Mouse (Mus musculus): ENCODE data around the gene Samd13. TPM values are rescaled to one million over a fixed set of nuclear protein-coding genes. Genes with fewer than 3 reads are reported as not detected.

Samd13 gene
- polyA plus RNA-seq, 2 experiments: 0.06 to 0.15 TPM

DNA sequence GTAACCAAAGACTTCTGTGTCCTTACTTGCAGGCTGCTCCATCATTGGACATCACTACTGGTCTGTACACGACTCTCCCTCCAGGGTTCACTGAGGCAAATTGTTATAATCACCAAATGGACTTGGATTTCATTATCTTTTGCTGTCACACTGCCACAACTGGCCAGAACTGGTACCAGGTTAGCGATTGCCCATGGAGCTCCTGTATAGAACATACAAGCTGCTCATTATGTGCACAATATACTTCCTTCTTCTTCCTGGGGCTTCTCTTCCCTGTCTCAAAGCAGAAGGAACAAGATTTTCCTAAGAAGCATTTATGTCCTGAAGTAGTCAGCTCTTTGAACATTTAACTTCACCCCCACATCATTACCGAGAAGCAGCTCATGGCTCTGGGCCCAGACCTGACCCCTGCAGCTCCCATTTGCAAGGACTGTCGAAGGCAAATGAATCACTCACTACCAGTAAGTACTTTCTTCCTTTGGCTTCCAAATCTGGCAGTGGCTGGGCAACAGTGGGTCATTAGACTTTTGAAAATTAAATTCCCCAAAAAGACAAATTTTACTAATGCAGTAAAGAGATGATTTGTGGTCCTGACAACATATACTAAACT lies 43.5 kb downstream of the Samd13 start:
- H3K36me3 ChIP-seq (replicated peaks; ENCODE audit: control insufficient read depth, insufficient read depth, low read depth): no peaks in the 10 kb centered on the region
- DNase-seq (ENCODE audit: low read depth in 3 of 3, low spot score in 3 of 3) (no peak), ATAC-seq (ENCODE audit: insufficient read depth) (no peak)
- no peaks in the 10 kb centered on the region for H3K9me3 ChIP-seq (ENCODE audit: control insufficient read depth, low read length)
- TF ChIP-seq CTCF (IDR thresholded peaks at IDR 0.05; ENCODE audit: low read depth): no peak
- no peak for TF ChIP-seq EP300 (IDR thresholded peaks at IDR 0.05; ENCODE audit: low read depth)
- 36% methylated on average over 4 of the region's 4 CpGs for WGBS (ENCODE audit: insufficient replicate concordance)
- H3K4me3 ChIP-seq (ENCODE audit: insufficient read depth in 1 of 2, low read depth in 2 of 2, low read length in 2 of 2): no peak overlapping the region
- H3K4me2 ChIP-seq (ENCODE audit: low read depth): no peak overlapping the region
- no peaks in the 10 kb centered on the region for H3K27me3 ChIP-seq (ENCODE audit: control insufficient read depth, insufficient read depth, low read length)
- H3K4me1 ChIP-seq (replicated peaks; ENCODE audit: control insufficient read depth in 2 of 2, insufficient read depth in 2 of 2, low read length in 1 of 2): no peaks in the 10 kb centered on the region
- H3K27ac ChIP-seq: no peak overlapping the region
- H3K9ac ChIP-seq (replicated peaks): no peak overlapping the region

- Histone ChIP-seq H3K4me3 (ENCODE audit: insufficient read depth in 1 of 2, low read depth in 2 of 2, low read length in 2 of 2) (no peak overlapping the region), H3K4me2 (ENCODE audit: low read depth) (no peak overlapping the region), H3K27ac (no peak overlapping the region), H3K36me3 (replicated peaks; ENCODE audit: control insufficient read depth, insufficient read depth, low read depth) (no peaks in the 10 kb centered on the region), H3K4me1 (replicated peaks; ENCODE audit: control insufficient read depth in 2 of 2, insufficient read depth in 2 of 2, low read length in 1 of 2) (no peaks in the 10 kb centered on the region), H3K9ac (replicated peaks) (no peak overlapping the region), H3K9me3 (ENCODE audit: control insufficient read depth, low read length) (no peaks in the 10 kb centered on the region), H3K27me3 (ENCODE audit: control insufficient read depth, insufficient read depth, low read length) (no peaks in the 10 kb centered on the region)
- 56% methylated on average over 5 of the region's 5 CpGs for WGBS (ENCODE audit: insufficient replicate concordance)
- DNase-seq (ENCODE audit: low read depth in 3 of 3, low spot score in 3 of 3) (no peak), ATAC-seq (ENCODE audit: insufficient read depth) (no peak)
- TF ChIP-seq EP300 (IDR thresholded peaks at IDR 0.05; ENCODE audit: low read depth) (no peak), CTCF (IDR thresholded peaks at IDR 0.05; ENCODE audit: low read depth) (no peak)
These were observed 52.9 kb downstream of the Samd13 start for GRCm38 (mm10) chr3:146632506-146632905.

- Histone ChIP-seq H3K9ac (replicated peaks) (no peak overlapping the region), H3K4me1 (replicated peaks; ENCODE audit: control insufficient read depth in 2 of 2, insufficient read depth in 2 of 2, low read length in 1 of 2) (no peaks in the 10 kb centered on the region), H3K4me2 (ENCODE audit: low read depth) (no peak overlapping the region), H3K4me3 (ENCODE audit: insufficient read depth in 1 of 2, low read depth in 2 of 2, low read length in 2 of 2) (no peak overlapping the region), H3K36me3 (replicated peaks; ENCODE audit: control insufficient read depth, insufficient read depth, low read depth) (no peaks in the 10 kb centered on the region), H3K9me3 (ENCODE audit: control insufficient read depth, low read length) (no peaks in the 10 kb centered on the region), H3K27ac (no peak overlapping the region), H3K27me3 (ENCODE audit: control insufficient read depth, insufficient read depth, low read length) (no peaks in the 10 kb centered on the region)
- no peak for TF ChIP-seq CTCF (IDR thresholded peaks at IDR 0.05; ENCODE audit: low read depth)
- TF ChIP-seq EP300 (IDR thresholded peaks at IDR 0.05; ENCODE audit: low read depth): no peak
- 38% methylated on average over 8 of the region's 8 CpGs for WGBS (ENCODE audit: insufficient replicate concordance)
- ATAC-seq (ENCODE audit: insufficient read depth) (no peak), DNase-seq (ENCODE audit: low read depth in 3 of 3, low spot score in 3 of 3) (no peak)
These were observed 57.0 kb downstream of the Samd13 start for GRCm38 (mm10) chr3:146628227-146628982.

DNA sequence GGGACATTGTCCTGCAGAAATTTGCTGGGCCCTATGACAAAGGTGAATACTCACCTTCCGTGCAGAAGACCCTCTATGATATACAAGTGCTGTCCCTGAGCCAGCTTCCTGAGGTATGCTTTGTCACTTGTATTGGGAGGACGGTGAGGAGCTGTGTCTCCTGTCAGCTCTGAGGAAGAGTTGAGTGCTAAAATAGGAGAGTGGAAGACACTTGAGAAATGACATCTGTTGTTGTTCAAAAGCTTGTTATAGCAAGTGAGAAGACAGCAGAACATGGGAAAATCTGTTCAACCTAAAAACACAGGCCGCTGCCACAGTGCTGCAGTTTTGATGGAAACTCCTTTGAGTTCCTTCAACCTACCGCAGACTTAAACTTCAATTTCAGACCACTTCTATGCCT lies 59.6 kb downstream of the Samd13 start:
- H3K4me2 ChIP-seq (ENCODE audit: low read depth): no peak overlapping the region
- no peaks in the 10 kb centered on the region for H3K9me3 ChIP-seq (ENCODE audit: control insufficient read depth, low read length)
- ATAC-seq (ENCODE audit: insufficient read depth) (no peak), DNase-seq (ENCODE audit: low read depth in 3 of 3, low spot score in 3 of 3) (no peak)
- H3K9ac ChIP-seq (replicated peaks): no peak overlapping the region
- H3K27ac ChIP-seq: no peak overlapping the region
- H3K4me3 ChIP-seq (ENCODE audit: insufficient read depth in 1 of 2, low read depth in 2 of 2, low read length in 2 of 2): no peak overlapping the region
- TF ChIP-seq EP300 (IDR thresholded peaks at IDR 0.05; ENCODE audit: low read depth): no peak
- TF ChIP-seq CTCF (IDR thresholded peaks at IDR 0.05; ENCODE audit: low read depth): no peak
- WGBS (ENCODE audit: insufficient replicate concordance): 69% methylated on average over 4 of the region's 4 CpGs
- H3K4me1 ChIP-seq (replicated peaks; ENCODE audit: control insufficient read depth in 2 of 2, insufficient read depth in 2 of 2, low read length in 1 of 2): no peaks in the 10 kb centered on the region
- no peaks in the 10 kb centered on the region for H3K36me3 ChIP-seq (replicated peaks; ENCODE audit: control insufficient read depth, insufficient read depth, low read depth)
- no peaks in the 10 kb centered on the region; the same call in 1 of the 2 replicates for H3K27me3 ChIP-seq (ENCODE audit: control insufficient read depth, insufficient read depth, low read length)

GRCm38 (mm10) chr3:146621966-146622365 lies 63.4 kb downstream of the Samd13 start:
- Histone ChIP-seq H3K27ac (no peak overlapping the region), H3K9ac (replicated peaks) (no peak overlapping the region), H3K9me3 (ENCODE audit: control insufficient read depth, low read length) (no peaks in the 10 kb centered on the region), H3K4me1 (replicated peaks; ENCODE audit: control insufficient read depth in 2 of 2, insufficient read depth in 2 of 2, low read length in 1 of 2) (peaks cover 4 to 8% of the 10 kb centered on the region in 2 experiments), H3K4me2 (ENCODE audit: low read depth) (no peak overlapping the region), H3K4me3 (ENCODE audit: insufficient read depth in 1 of 2, low read depth in 2 of 2, low read length in 2 of 2) (no peak overlapping the region), H3K27me3 (ENCODE audit: control insufficient read depth, insufficient read depth, low read length) (no peaks in the 10 kb centered on the region; the same call in 1 of the 2 replicates), H3K36me3 (replicated peaks; ENCODE audit: control insufficient read depth, insufficient read depth, low read depth) (no peaks in the 10 kb centered on the region)
- no peak for TF ChIP-seq CTCF (IDR thresholded peaks at IDR 0.05; ENCODE audit: low read depth)
- no peak for TF ChIP-seq EP300 (IDR thresholded peaks at IDR 0.05; ENCODE audit: low read depth)
- no peak for DNase-seq (ENCODE audit: low read depth in 3 of 3, low spot score in 3 of 3)
- WGBS (ENCODE audit: insufficient replicate concordance): 72% methylated on average over 11 of the region's 11 CpGs
- no peak for ATAC-seq (ENCODE audit: insufficient read depth)
